Mouse (Mus musculus): ENCODE data around the gene Klhdc8b.

Klhdc8b gene

DNA sequence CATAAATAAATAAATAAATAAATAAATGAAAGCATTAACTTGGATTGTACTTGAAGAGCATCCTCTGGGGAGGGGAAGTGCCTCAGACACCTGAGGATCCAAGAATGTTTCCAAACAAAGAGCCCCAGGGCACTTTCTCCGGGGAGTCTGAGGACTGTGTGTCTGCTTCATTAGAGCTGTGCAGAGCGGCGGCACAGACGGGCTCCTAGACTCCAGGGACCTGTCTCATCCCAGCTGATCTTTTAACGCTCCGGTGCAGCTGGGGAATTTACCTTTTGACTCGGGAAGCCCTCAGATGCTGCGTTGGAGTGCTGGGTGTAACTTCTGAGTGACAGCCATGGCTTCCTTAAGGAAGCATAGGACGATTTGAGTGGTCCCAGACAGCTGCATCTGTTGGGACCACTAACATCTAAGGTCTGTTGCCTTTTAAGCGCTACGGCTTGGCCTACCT, at the start of gene Klhdc8b:
Gene Klhdc8b (minus strand): TSS at position 401 of the 451 bp plus-strand sequence.
- no peak for DNase-seq (ENCODE audit: low spot score in 2 of 2)

DNA sequence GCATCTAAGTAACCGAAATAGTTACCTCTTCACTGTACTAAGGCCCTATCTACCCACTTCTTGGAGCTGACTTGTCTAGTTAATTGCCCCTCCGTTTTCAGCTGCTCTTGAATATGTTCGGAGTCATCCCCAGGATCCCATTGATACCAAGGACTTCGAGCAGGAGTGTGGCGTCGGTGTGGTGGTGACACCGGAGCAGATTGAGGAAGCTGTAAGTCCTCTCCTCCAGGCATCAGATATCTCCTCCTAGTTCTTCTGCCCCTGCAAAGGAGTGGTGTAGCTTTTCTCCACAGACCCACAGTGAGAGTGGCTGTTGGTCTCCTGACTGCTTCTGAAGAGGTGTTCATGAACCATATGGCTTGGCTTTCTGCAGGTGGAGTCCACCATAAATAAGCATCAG, 47.4 kb upstream of the Klhdc8b start:
- peak in 1 of 2 experiments; percentile 4 for DNase-seq (ENCODE audit: low spot score in 2 of 2)

DNA sequence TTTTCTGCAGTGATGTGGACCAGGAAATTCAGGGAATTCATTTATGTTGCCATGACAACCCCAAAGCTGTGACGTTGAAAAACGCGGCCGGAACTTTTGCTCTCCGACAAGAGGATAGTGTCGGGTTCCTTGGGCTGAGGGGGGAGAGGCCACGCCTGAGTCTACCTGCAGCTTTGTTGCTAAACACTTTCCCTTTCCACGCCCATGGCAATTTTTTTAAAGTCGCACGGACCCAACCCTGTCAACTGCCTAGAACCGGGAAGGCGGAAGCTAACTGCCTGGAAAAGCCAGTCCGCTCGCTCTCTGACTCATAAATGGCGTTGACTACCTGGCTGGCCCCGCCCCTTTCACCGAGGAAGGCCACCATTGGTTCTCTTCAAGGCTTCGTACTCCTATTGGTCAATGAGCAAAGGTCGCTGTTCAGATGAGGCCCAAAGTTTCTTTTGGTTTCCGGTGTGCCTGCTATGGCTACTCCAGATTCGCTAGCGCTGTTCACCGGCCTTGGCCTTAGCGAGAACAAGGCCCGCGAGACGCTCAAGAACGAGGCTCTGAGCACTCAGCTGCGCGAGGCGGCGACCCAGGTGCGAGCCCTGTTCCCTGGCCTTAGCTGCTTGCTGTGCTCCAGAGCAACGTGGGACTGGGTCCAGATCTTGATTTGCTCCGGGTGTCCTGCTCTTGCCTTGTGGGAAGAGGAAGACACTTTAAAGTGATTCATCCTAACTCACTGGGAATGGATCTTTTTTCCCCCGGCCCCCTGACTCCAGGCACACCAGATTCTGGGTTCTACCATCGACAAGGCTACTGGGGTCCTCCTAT, 46.4 kb upstream of the Klhdc8b start, which contains the start of gene Qars:
Gene Qars (plus strand): TSS at position 88 of the 816 bp plus-strand sequence.
- DNase-seq (ENCODE audit: low spot score in 2 of 2) = peak; percentile 92 to 93

DNA sequence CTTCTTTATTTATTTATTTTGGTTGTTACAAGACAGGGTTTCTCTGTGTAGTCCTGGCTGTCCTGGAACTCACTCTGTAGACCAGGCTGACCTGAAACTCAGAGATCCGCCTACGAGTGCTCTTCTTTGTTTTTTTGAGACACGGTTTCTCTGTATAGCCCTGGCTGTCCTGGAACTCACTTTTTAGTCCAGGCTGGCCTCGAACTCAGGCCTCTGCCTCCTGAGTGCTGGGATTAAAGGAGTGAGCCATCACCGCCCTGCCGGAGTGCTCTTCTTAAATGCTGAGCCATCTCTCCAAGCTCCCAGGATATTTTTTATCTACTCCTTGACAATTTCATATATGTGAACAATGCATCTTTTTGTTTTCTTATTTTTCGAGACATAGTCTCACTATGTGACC, 45.5 kb upstream of the Klhdc8b start:
- no peak for DNase-seq (ENCODE audit: low spot score in 2 of 2)

DNA sequence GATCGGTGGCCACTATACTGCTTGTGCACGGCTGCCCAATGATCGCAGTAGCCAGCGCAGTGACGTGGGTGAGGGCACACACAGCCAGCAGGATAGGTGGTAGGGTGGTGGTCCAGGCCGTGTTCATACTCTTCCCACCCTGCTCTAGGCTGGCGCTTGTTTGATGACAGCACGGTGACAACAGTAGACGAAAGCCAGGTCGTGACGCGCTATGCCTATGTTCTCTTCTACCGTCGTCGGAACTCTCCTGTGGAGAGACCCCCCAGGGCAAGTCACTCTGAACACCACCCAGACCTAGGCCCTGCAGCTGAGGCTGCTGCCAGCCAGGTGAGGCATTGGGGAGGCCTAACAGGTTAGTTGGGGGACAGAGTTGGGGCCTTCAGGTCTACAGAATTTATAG, 38.6 kb upstream of the Klhdc8b start:
- no peak for DNase-seq (ENCODE audit: low spot score in 2 of 2)

DNA sequence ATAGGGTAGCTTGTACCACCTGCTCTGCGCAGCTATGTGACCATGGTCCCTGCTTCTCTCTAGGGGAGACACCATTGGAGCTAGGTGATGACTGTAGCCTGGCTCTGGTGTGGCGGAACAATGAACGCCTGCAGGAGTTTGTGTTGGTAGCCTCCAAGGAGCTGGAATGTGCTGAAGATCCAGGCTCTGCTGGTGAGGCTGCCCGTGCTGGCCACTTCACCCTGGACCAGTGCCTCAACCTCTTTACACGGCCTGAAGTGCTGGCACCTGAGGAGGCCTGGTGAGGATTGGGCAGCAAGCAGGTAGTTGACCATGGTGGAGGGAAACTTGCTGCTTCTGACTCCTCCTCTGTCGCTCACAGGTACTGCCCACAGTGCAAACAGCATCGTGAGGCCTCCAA, 37.9 kb upstream of the Klhdc8b start:
- no peak for DNase-seq (ENCODE audit: low spot score in 2 of 2)

DNA sequence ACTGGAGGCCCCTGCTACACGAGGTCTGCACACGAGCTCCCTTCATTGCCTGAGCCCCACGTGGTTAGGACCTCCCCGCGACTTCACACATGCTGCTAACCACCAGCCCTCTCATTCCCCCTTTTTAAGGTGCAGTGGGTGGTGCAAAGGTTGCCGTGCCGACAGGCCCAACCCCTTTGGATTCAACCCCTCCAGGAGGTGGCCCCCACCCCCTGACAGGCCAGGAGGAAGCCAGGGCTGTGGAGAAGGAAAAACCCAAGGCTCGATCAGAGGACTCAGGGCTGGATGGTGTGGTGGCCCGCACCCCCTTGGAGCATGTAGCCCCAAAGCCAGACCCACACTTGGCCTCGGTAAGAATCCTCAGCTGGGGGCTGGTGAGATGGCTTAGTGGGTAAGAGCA, 33.5 kb upstream of the Klhdc8b start:
- no peak for DNase-seq (ENCODE audit: low spot score in 2 of 2)

DNA sequence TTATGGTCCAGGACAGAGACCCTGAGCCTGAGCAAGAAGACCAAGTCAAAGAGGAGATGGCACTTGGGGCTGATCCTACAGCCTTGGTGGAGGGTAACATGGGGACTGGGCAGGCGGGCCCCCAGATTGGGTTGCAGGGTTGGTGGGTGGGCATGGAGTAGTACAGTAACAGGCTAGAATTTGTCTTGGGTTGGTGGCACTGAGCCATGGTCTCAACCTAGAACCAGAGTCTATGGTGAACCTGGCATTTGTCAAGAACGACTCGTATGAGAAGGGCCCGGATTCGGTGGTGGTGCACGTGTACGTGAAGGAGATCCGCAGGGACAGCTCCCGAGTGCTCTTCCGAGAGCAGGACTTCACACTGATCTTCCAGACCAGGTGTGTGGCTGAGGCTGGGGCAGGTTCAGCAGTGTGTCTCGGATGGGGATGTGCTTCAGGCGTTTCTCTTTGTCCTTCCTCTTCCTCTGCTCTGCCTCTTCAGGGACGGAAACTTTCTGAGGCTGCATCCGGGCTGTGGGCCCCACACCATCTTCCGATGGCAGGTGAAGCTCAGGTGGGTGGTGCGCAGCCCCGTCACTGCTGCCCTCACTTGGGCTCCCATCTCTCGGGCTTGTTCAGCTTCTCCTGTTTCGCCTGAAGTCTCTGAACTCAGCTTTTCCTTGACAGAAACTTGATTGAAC, 32.9 kb upstream of the Klhdc8b start:
- DNase-seq (ENCODE audit: low spot score in 2 of 2) = no peak

DNA sequence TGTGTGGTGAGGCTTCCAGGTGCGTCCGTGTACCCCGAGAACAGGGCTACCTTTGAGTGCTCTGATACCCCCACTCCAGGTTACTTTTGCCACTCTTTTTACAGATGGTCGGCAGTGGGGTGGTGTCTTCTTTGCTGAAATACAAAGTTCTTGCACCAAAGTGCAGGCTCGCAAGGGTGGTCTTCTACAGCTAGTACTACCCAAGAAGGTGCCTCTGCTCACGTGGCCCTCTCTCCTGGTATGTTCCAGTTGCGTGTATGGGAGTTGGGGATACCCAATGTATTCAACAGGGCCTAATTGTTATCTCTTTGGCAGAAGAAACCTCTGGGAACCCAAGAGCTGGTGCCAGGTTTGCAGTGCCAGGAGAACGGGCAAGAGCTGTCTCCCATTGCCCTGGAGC, 31.9 kb upstream of the Klhdc8b start:
- no peak for DNase-seq (ENCODE audit: low spot score in 2 of 2)

DNA sequence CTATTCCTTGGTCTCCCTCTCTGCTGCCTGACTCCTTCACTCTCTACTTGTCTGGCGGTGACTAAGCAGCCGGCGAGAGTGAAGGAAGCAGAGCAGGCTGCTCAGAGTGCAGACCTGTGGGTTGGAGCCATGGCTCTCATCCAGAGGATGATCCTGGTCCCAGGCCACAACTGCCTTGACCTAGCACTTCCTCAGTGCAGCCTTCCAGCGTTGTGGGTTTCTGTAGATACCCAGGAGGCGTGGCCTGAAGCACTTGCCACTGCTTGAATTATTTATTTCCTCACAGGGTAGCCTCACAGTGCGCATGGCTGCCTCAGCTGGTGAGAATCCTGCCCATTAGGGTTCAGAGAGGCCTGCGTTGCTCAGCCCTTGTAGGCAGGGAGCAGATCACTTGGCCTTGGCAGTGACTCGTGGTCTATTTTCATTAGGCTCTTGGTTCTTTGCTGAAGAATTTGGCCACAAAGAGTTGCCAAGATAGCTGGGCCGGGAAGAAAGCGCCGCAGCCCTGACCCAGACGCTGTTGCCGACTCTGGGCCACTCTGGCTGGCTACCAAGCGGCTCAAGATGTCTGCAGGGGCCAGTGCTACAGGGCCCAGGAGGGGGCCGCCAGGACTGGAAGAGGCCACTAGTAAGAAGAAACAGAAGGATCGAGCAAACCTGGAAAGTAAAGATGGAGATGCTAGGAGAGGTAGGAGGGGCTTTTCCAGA, 30.8 kb upstream of the Klhdc8b start:
- no peak for DNase-seq (ENCODE audit: low spot score in 2 of 2)

DNA sequence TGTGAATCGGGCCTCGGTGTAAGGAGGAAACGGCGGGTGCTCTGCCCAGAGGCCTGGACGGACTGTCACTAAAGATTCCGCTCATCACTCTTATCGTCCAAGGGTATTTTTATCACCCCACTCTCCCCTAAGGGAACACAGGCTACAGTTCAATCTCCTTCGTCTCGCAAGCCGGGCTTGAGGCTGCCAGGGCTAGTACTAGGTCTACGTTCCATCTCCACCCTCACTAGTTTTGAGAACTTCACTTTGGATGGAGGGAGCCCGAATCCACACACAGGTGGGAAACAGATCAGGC, 29.9 kb upstream of the Klhdc8b start:
- DNase-seq (ENCODE audit: low spot score in 2 of 2) = no peak

DNA sequence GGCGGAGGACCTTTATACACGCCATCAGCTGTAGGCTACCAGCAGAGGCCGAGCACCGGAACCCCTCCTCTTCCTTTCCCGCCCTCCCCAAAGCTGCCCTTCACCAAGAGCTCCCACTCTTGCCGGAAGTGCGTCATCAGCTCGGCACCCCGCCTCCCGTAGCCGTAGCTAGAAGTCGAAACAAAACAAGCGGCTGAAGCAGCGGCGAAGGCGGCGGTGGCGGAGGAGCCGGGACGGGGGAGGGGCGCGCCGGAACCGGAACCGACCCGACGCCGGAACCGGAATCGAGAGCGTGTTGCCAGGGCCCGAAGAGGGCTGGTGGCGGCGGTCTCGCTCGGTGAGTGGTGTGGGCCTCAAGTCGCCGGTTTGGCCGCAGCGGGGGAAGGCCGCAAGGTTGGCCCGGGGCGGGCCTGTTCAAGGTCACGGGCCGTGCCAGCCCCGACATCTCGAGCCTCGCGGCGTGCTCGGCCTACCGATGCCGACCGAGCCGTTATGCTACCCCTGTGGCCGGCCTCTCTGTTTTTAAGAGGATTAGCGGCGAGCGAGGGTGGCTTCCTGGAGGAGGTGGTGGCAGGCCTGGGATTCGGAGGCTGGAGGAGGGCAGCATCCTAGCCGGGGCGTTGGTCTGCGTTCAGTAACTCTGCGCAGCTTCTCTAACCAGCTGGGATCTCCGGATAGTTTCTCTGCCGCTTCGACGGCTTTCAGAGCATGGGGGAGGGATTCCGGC, 29.3 kb upstream of the Klhdc8b start, which contains the start of gene Usp19:
Gene Usp19 (plus strand): TSS at position 44 of the 727 bp plus-strand sequence.
- DNase-seq (ENCODE audit: low spot score in 2 of 2) = peak; percentile 93 to 95

DNA sequence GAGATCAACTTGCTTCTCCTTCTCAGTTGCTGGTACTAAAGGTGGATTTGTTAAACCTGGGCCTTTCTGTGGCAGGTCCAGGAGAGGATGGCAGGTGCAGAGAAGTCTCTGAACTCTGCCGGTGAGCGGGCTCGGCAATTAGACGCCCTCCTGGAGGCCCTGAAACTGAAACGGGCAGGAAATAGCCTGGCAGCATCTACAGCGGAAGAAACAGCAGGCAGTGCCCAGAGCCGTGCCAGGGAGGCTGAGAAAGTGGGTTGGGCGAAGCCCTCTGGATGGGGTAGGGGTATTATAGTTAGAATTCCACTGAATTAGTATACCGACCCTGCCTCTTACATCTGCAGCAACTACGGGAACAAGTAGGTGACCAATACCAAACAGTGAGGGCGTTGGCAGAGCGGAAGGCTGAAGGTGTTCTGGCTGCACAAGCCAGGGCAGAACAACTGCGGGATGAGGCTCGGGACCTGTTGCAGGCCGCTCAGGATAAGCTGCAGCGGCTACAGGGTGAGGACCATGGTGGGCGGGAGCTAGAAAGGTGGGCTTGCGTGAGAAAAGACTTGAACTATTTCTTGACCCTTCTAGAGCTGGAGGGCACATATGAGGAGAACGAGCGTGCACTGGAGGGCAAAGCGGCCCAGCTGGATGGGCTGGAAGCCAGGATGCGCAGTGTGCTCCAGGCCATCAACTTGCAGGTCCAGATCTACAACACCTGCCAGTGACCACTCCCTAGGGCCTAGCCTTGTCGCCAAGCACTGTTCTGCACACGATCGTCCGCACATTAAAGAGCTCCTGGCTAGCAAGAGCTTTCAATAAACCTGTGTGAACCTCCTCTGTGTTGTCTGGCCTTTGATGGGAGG, 28.5 kb upstream of the Klhdc8b start:
- no peak for DNase-seq (ENCODE audit: low spot score in 2 of 2)

DNA sequence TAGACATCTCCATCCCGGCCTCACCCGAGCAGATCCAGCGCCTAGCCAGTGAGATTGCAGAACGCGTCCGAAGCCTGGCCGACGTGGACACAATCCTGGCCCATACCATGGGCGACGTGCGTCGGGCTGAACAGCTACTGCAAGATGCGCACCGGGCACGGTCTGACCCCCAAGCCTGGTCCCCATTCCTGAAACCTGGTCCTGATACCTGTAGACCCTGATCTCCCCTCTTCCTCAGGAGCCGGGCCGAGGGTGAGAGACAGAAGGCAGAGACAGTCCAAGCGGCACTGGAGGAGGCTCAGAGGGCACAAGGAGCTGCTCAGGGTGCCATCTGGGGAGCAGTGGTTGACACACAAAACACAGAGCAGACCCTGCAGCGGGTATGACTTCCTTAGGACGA, 27.8 kb upstream of the Klhdc8b start:
- no peak for DNase-seq (ENCODE audit: low spot score in 2 of 2)

DNA sequence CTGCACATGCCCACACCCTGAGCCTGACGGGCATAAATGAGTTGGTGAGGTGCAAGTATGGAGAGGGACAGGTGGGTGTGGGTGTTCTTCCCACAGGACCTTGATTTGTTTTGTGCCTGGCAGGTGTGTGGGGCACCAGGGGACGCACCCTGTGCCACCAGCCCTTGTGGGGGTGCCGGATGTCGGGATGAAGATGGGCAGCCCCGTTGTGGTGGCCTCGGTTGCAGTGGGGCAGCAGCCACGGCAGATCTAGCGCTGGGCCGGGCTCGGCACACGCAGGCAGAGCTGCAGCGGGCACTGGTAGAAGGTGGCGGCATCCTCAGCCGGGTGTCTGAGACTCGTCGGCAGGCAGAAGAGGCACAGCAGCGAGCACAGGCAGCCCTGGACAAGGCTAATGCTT, 27.0 kb upstream of the Klhdc8b start:
- DNase-seq (ENCODE audit: low spot score in 2 of 2) = no peak

DNA sequence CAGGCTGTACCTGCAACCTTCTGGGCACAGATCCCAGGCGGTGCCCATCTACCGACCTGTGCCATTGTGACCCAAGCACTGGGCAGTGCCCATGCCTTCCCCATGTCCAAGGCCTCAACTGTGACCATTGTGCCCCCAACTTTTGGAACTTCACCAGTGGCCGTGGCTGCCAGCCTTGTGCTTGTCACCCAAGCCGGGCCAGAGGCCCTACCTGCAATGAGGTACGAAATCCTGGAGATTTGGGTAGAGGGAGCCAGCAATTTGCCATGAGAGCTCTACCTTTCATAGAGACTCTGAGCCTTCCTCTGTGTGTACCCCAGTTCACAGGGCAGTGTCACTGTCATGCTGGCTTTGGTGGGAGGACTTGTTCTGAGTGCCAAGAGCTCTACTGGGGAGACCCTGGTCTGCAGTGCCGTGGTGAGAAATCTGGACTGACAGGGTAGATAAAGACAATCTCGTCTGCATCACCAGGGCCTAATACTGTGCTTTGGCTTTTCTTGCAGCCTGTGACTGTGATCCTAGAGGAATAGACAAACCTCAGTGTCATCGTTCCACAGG, 25.7 kb upstream of the Klhdc8b start:
- no peak for DNase-seq (ENCODE audit: low spot score in 2 of 2)

DNA sequence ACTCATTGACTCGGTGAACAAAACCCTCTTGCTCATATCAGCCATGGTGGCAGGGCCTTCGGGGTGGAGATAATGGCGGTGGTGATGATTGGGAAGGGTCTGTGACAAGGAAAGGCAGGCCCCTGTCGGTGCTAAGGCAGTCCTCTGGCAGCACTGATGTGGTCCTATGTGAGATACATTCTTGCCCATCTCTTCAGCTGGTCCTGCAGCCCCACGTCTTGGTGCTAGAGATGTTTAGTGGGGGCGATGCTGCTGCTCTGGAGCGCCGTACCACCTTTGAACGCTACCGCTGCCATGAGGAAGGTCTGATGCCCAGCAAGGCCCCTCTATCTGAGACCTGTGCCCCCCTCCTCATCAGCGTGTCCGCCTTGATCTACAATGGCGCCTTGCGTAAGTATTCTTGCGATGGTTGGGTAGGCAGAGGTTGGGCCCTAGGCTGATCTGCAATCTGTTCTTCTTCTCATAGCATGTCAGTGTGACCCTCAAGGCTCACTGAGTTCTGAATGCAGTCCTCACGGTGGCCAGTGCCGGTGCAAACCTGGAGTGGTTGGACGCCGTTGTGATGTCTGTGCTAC, 24.0 kb upstream of the Klhdc8b start:
- DNase-seq (ENCODE audit: low spot score in 2 of 2) = no peak

DNA sequence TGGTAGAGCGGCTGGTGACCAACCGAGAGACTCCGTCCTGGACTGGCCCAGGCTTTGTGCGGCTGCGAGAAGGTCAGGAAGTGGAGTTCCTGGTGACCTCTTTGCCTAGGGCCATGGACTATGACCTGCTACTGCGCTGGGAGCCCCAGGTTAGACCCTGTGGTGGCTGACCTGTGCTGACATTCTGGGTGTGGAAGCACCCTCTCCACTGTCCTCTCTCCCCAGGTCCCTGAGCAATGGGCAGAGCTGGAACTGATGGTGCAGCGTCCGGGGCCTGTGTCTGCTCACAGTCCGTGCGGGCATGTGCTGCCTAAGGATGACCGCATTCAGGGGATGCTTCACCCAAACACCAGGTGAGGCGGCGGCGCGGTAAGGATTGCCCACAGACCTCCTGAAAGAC, 22.6 kb upstream of the Klhdc8b start:
- no peak for DNase-seq (ENCODE audit: low spot score in 2 of 2)

DNA sequence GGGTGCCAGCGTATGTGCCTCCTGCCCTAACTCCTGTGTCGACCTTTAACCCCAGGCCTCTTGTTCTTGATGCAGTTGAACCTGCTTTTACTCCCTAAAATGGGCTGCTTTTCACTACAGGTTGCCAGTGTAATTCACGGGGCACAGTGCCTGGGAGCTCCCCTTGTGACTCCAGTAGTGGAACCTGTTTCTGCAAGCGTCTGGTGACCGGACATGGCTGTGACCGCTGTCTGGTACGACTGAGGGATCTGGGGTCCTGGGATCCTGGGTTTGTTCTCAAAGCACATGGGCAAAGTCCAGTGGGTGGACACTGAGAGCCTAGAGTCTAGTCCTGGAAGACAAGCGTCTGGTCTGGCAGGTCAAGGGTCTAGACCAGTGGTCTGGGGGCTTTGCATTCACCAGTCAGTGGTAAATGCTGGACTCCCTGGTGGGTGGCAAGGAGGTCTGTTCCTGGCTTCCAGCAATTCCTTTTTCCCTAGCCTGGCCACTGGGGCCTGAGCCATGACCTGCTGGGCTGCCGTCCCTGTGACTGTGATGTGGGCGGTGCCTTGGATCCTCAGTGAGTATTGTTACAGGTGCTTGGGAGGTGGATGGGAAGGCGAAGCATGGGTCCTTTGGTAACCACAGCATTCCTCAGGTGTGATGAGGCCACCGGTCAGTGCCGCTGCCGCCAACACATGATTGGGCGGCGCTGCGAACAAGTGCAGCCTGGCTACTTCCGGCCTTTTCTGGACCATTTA, 21.8 kb upstream of the Klhdc8b start:
- no peak for DNase-seq (ENCODE audit: low spot score in 2 of 2)

Measured in frontal cortex, postnatal 10 days (tissue).